Mouse (Mus musculus): ENCODE data around the gene Gm5728. TPM values are rescaled to one million over a fixed set of nuclear protein-coding genes. Genes with fewer than 3 reads are reported as not detected.

The Gm5728 gene
- not detected for total RNA-seq (2023)

GRCm38 (mm10) chr7:20375310-20375709 lies at the start of gene Gm5728:
Gene Gm5728 (minus strand): TSS chr7:20375410.

GRCm38 (mm10) chr7:20417642-20418041 lies 42.4 kb upstream of the Gm5728 start, which contains the start of gene Vmn1r100:
Gene Vmn1r100 (plus strand): TSS chr7:20417942.

GRCm38 (mm10) chr7:20333965-20334364 lies 41.2 kb downstream of the Gm5728 start, which contains the start of gene Gm4133:
Gene Gm4133 (minus strand): TSS chr7:20334065.

Other genes with a start within 250 kb of the Gm5728 start
- not detected for gene Vmn1r93, start 236.3 kb downstream of the Gm5728 start, total RNA-seq (2023)
- gene Vmn1r94, start 207.0 kb downstream of the Gm5728 start, total RNA-seq (2023): not detected
- not detected for gene Vmn1r95, start 181.7 kb downstream of the Gm5728 start, total RNA-seq (2023)
- gene Gm6164, start 169.8 kb downstream of the Gm5728 start, total RNA-seq (2023): not detected
- gene Gm4498, start 141.6 kb downstream of the Gm5728 start, total RNA-seq (2023): not detected
- not detected for gene Gm5890, start 112.6 kb downstream of the Gm5728 start, total RNA-seq (2023)
- not detected for gene Gm4133, start 41.3 kb downstream of the Gm5728 start, total RNA-seq (2023)
- not detected for gene Vmn1r100, start 42.5 kb upstream of the Gm5728 start, total RNA-seq (2023)
- gene Vmn1r101, start 67.2 kb upstream of the Gm5728 start, total RNA-seq (2023): not detected
- not detected for gene Gm10670, start 99.5 kb upstream of the Gm5728 start, total RNA-seq (2023)
- not detected for gene Vmn1r103, start 135.1 kb upstream of the Gm5728 start, total RNA-seq (2023)
- not detected for gene Vmn1r104, start 158.4 kb upstream of the Gm5728 start, total RNA-seq (2023)
- gene Gm5726, start 170.3 kb upstream of the Gm5728 start, total RNA-seq (2023): not detected
- not detected for gene Gm4141, start 200.8 kb upstream of the Gm5728 start, total RNA-seq (2023)
- not detected for gene Gm4513, start 223.6 kb upstream of the Gm5728 start, total RNA-seq (2023)

Measured in CD4-positive naive resting alpha-beta T cell, adult 57 days (primary cell).